Mouse (Mus musculus): ENCODE measurements around the gene Dstn. TPM values are rescaled to one million over a fixed set of nuclear protein-coding genes. Genes with fewer than 3 reads are reported as not detected.

Gene Dstn
- polyA plus RNA-seq, 1 experiment, result 875 TPM

- no peak overlapping the region for H3K27ac ChIP-seq (ENCODE audit: insufficient read depth, low read length)
- no peak for TF ChIP-seq POLR2A (IDR thresholded peaks at IDR 0.05; ENCODE audit: low read depth, low read length)
- H3K4me1 ChIP-seq (ENCODE audit: control insufficient read depth, insufficient read depth, low read length), result peaks cover 11% of the 10 kb centered on the region
- H3K4me3 ChIP-seq (ENCODE audit: insufficient read depth, low read length), result no peak overlapping the region
Measured at GRCm38 (mm10) chr2:143950290-143951027, 35.3 kb downstream of the Dstn start.

- no peak overlapping the region for H3K27ac ChIP-seq (ENCODE audit: insufficient read depth, low read length)
Measured at GRCm38 (mm10) chr2:143951028-143951420, 35.9 kb downstream of the Dstn start.

DNA sequence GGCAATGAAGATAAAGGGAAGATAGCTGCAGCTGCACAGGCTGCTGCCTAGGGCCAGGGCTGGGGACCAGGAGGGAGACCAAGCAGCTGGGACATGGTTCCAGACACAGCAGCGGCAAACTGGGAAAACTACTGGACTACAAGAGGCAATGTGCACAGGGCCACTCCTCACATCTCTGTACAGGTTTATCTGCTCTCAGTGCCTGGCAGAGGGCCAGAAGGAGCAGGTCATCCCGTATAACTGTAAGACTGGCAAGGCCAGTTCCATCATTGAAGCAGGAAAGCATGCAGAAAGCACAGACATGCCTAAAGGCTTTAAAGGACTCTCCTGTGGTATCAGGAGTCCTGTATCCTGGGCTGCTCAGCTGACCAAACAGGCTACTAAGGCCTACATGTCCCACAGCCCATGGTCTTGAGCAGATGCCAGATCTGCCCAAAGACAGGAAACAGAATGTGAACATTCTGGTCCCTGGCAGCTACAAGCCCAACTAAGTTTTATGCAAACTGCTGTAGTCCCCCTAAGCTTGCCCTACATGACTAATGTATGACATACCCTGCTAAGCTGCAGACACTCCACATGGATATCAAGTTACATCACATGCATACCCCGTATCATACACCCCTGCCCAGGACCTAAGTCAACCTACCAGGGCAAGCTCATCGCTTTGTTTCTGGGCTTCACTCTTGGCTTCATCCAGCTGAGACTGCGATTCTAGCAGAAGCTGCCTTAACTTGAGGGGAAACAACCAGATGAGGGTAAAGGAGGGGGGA is 36.6 kb downstream of the Dstn start:
- peaks cover 11% of the 10 kb centered on the region for H3K4me1 ChIP-seq (ENCODE audit: control insufficient read depth, insufficient read depth, low read length)
- TF ChIP-seq POLR2A (IDR thresholded peaks at IDR 0.05; ENCODE audit: low read depth, low read length), result no peak
- no peak for TF ChIP-seq CTCF (IDR thresholded peaks at IDR 0.05; ENCODE audit: borderline replicate concordance, insufficient read depth, low read length)
- peak overlapping the region; percentile 59 for H3K27ac ChIP-seq (ENCODE audit: insufficient read depth, low read length)
- no peak overlapping the region for H3K4me3 ChIP-seq (ENCODE audit: insufficient read depth, low read length)

More at GRCm38 (mm10) chr2:143951028-143951420, 35.9 kb downstream of the Dstn start:
- Histone ChIP-seq H3K4me3 (ENCODE audit: insufficient read depth, low read length) (no peak overlapping the region), H3K4me1 (ENCODE audit: control insufficient read depth, insufficient read depth, low read length) (peaks cover 11% of the 10 kb centered on the region)
- TF ChIP-seq CTCF (IDR thresholded peaks at IDR 0.05; ENCODE audit: borderline replicate concordance, insufficient read depth, low read length) (no peak), POLR2A (IDR thresholded peaks at IDR 0.05; ENCODE audit: low read depth, low read length) (no peak)

GRCm38 (mm10) chr2:143953944-143954343 is 38.8 kb downstream of the Dstn start:
- Histone ChIP-seq H3K4me1 (ENCODE audit: control insufficient read depth, insufficient read depth, low read length) (peaks cover 11% of the 10 kb centered on the region), H3K4me3 (ENCODE audit: insufficient read depth, low read length) (no peak overlapping the region), H3K27ac (ENCODE audit: insufficient read depth, low read length) (no peak overlapping the region)
- no peak for TF ChIP-seq CTCF (IDR thresholded peaks at IDR 0.05; ENCODE audit: borderline replicate concordance, insufficient read depth, low read length)
- no peak for TF ChIP-seq POLR2A (IDR thresholded peaks at IDR 0.05; ENCODE audit: low read depth, low read length)

GRCm38 (mm10) chr2:143955004-143955403 is 39.9 kb downstream of the Dstn start:
- H3K4me1 ChIP-seq (ENCODE audit: control insufficient read depth, insufficient read depth, low read length), result peaks cover 11% of the 10 kb centered on the region
- no peak overlapping the region for H3K27ac ChIP-seq (ENCODE audit: insufficient read depth, low read length)
- no peak overlapping the region for H3K4me3 ChIP-seq (ENCODE audit: insufficient read depth, low read length)
- TF ChIP-seq CTCF (IDR thresholded peaks at IDR 0.05; ENCODE audit: borderline replicate concordance, insufficient read depth, low read length) (no peak), POLR2A (IDR thresholded peaks at IDR 0.05; ENCODE audit: low read depth, low read length) (no peak)

- TF ChIP-seq CTCF (IDR thresholded peaks at IDR 0.05; ENCODE audit: borderline replicate concordance, insufficient read depth, low read length) (no peak), POLR2A (IDR thresholded peaks at IDR 0.05; ENCODE audit: low read depth, low read length) (no peak)
Measured at GRCm38 (mm10) chr2:143955746-143956145, 40.6 kb downstream of the Dstn start.

DNA sequence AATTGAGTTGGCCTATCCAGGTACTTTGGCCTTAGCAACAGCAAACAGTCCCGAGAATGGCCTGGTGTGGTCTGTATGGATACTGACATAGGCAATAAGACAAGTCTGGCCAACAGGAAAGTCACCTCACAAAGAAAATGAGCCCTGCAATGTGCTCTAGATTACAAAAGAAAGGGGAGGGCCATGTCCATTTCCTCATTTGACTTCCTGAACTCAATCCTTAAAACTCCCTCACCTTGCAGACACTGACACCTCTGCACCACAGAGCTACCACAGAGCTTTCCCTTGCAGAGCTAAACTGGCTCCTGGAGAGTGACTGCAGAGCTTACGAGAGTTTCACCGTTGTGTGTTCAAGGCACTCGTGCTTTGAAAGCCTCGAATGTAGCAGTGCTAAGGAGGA is 47.1 kb downstream of the Dstn start:
- Histone ChIP-seq H3K4me3 (ENCODE audit: insufficient read depth, low read length) (no peak overlapping the region), H3K4me1 (ENCODE audit: control insufficient read depth, insufficient read depth, low read length) (no peaks in the 10 kb centered on the region), H3K27ac (ENCODE audit: insufficient read depth, low read length) (no peak overlapping the region)
- TF ChIP-seq CTCF (IDR thresholded peaks at IDR 0.05; ENCODE audit: borderline replicate concordance, insufficient read depth, low read length), result no peak
- no peak for TF ChIP-seq POLR2A (IDR thresholded peaks at IDR 0.05; ENCODE audit: low read depth, low read length)

More at GRCm38 (mm10) chr2:143955746-143956145, 40.6 kb downstream of the Dstn start:
- H3K4me3 ChIP-seq (ENCODE audit: insufficient read depth, low read length), result no peak overlapping the region
- H3K4me1 ChIP-seq (ENCODE audit: control insufficient read depth, insufficient read depth, low read length), result peaks cover 11% of the 10 kb centered on the region
- no peak overlapping the region for H3K27ac ChIP-seq (ENCODE audit: insufficient read depth, low read length)

DNA sequence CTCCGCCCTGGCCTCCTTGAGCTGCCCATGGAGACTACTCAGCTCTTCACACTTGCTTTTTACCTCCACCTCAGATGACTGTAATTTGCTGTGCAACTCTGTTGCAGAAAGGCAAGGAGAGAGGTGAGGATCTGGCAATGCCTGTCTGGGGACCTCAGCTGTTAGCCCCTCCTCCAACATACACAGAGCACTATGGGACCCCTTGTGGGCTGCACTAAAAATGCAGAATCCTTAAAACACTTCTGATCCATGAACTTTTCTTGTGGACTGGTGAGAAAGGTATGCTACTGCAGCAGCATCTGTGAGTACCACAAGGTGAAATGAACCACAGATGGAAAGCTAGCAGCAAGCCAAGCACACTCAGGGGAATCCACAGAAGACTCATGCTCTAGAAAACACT is 48.2 kb downstream of the Dstn start:
- Histone ChIP-seq H3K4me3 (ENCODE audit: insufficient read depth, low read length) (no peak overlapping the region), H3K4me1 (ENCODE audit: control insufficient read depth, insufficient read depth, low read length) (no peaks in the 10 kb centered on the region), H3K27ac (ENCODE audit: insufficient read depth, low read length) (no peak overlapping the region)
- TF ChIP-seq POLR2A (IDR thresholded peaks at IDR 0.05; ENCODE audit: low read depth, low read length) (no peak), CTCF (IDR thresholded peaks at IDR 0.05; ENCODE audit: borderline replicate concordance, insufficient read depth, low read length) (no peak)

- Histone ChIP-seq H3K4me1 (ENCODE audit: control insufficient read depth, insufficient read depth, low read length) (no peaks in the 10 kb centered on the region), H3K27ac (ENCODE audit: insufficient read depth, low read length) (no peak overlapping the region), H3K4me3 (ENCODE audit: insufficient read depth, low read length) (no peak overlapping the region)
- TF ChIP-seq CTCF (IDR thresholded peaks at IDR 0.05; ENCODE audit: borderline replicate concordance, insufficient read depth, low read length), result no peak
- TF ChIP-seq POLR2A (IDR thresholded peaks at IDR 0.05; ENCODE audit: low read depth, low read length), result no peak
Measured at GRCm38 (mm10) chr2:143969260-143969659, 54.1 kb downstream of the Dstn start.

GRCm38 (mm10) chr2:143970841-143971240 is 55.7 kb downstream of the Dstn start:
- no peak overlapping the region for H3K27ac ChIP-seq (ENCODE audit: insufficient read depth, low read length)
- TF ChIP-seq POLR2A (IDR thresholded peaks at IDR 0.05; ENCODE audit: low read depth, low read length), result no peak
- no peak for TF ChIP-seq CTCF (IDR thresholded peaks at IDR 0.05; ENCODE audit: borderline replicate concordance, insufficient read depth, low read length)
- no peak overlapping the region for H3K4me3 ChIP-seq (ENCODE audit: insufficient read depth, low read length)
- H3K4me1 ChIP-seq (ENCODE audit: control insufficient read depth, insufficient read depth, low read length), result no peaks in the 10 kb centered on the region
